Mouse (Mus musculus) CH12.LX (cell line): ENCODE data around the gene Lrtm1. TPM values are rescaled to one million over a fixed set of nuclear protein-coding genes. Genes with fewer than 3 reads are reported as not detected.

Source experiments
- DNase-seq: peaks from one replicate; pipeline ENCODE4 v3.0.0-alpha.2; 2013; ENCODE audit errors: extremely low read depth
- H3K27ac ChIP-seq: 2 replicates; pipeline ENCODE4 v1.5.1; 2012; ENCODE audit warnings: low read depth, mild to moderate bottlenecking, control low read depth, moderate library complexity; ENCODE audit not compliant: insufficient read depth
- H3K27me3 ChIP-seq: replicated peaks from 2 replicates; pipeline ENCODE3; 2012; ENCODE audit warnings: inconsistent platforms
- H3K36me3 ChIP-seq, 2 experiments: replicated peaks in 1 of 2; 2 replicates each; pipeline versions ENCODE3 to v1.6.1; 2012; ENCODE audit warnings: inconsistent platforms in 1 of 2, low read length in 1 of 2, mild to moderate bottlenecking in 1 of 2, mixed read lengths in 1 of 2, moderate library complexity in 1 of 2; ENCODE audit not compliant: control insufficient read depth in 1 of 2, insufficient read depth in 1 of 2
- H3K4me1 ChIP-seq, 2 experiments: 2 replicates each; pipeline ENCODE4 v1.6.1; 2012; ENCODE audit warnings: inconsistent platforms in 1 of 2, moderate library complexity in 1 of 2; ENCODE audit not compliant: insufficient read depth in 2 of 2, control insufficient read depth in 1 of 2
- H3K4me2 ChIP-seq: 2 replicates; pipeline ENCODE4 v1.6.1; 2012; ENCODE audit warnings: low read depth, mild to moderate bottlenecking, control low read depth; ENCODE audit not compliant: poor library complexity, insufficient read depth, severe bottlenecking
- H3K4me3 ChIP-seq, 3 experiments: fragments of 150-350 bp in 1 of 3; sonication (generic) in 1 of 3; replicated peaks in 1 of 3; 2 replicates each; pipeline versions ENCODE3 to v1.5.1; 2011 to 2012; ENCODE audit warnings: low read depth in 2 of 3, low read length in 2 of 3, mild to moderate bottlenecking in 2 of 3, moderate library complexity in 2 of 3, control low read depth in 1 of 3, improper control_type of control experiment in 1 of 3, inconsistent platforms in 1 of 3, mixed read lengths in 1 of 3; ENCODE audit not compliant: poor library complexity in 1 of 3
- H3K79me2 ChIP-seq: replicated peaks from 2 replicates; pipeline ENCODE4 v1.6.1; 2012; ENCODE audit warnings: mild to moderate bottlenecking, moderate library complexity; ENCODE audit not compliant: control insufficient read depth, poor library complexity, insufficient read depth, severe bottlenecking; ENCODE audit errors: extremely low read depth
- H3K9ac ChIP-seq: 2 replicates; pipeline ENCODE4 v1.6.1; 2012; ENCODE audit warnings: low read depth, mild to moderate bottlenecking, control low read depth, moderate library complexity; ENCODE audit not compliant: insufficient read depth
- H3K9me3 ChIP-seq: replicated peaks from 2 replicates; pipeline ENCODE3; 2012; ENCODE audit warnings: low read length, inconsistent platforms, mixed read lengths
- CHD2 ChIP-seq: IDR thresholded peaks from 2 replicates; pipeline ENCODE4 v1.6.1; 2011; ENCODE audit warnings: low read length, improper control_type of control experiment
- CTCF ChIP-seq, 2 experiments: IDR thresholded peaks in 1 of 2; conservative IDR thresholded peaks in 1 of 2; 2 replicates each; pipeline ENCODE4 v1.5.1; 2011 to 2012; ENCODE audit warnings: low read depth in 2 of 2, low read length in 2 of 2, improper control_type of control experiment in 1 of 2, inconsistent platforms in 1 of 2, mild to moderate bottlenecking in 1 of 2, moderate library complexity in 1 of 2
- E2F4 ChIP-seq: IDR thresholded peaks from 2 replicates; pipeline ENCODE4 v1.6.1; 2011; ENCODE audit warnings: low read depth, low read length, improper control_type of control experiment; ENCODE audit not compliant: insufficient replicate concordance
- ELF1 ChIP-seq: IDR thresholded peaks from 2 replicates; pipeline ENCODE4 v1.6.1; 2014; ENCODE audit warnings: low read depth, mild to moderate bottlenecking, inconsistent platforms, low read length, improper control_type of control experiment
- GABPA ChIP-seq: IDR thresholded peaks from 2 replicates; pipeline ENCODE4 v1.6.1; 2012; ENCODE audit warnings: low read depth, low read length, improper control_type of control experiment, inconsistent platforms; ENCODE audit not compliant: insufficient replicate concordance
- IRF4 ChIP-seq: IDR thresholded peaks from 2 replicates; pipeline ENCODE4 v1.6.1; 2014; ENCODE audit warnings: low read depth, mild to moderate bottlenecking, inconsistent platforms, low read length, improper control_type of control experiment
- JUN ChIP-seq: IDR thresholded peaks from 2 replicates; pipeline ENCODE4 v1.6.1; 2011; ENCODE audit warnings: low read depth, mild to moderate bottlenecking, low read length, improper control_type of control experiment, moderate library complexity; ENCODE audit not compliant: insufficient read depth
- MAX ChIP-seq: IDR thresholded peaks from 2 replicates; pipeline ENCODE4 v1.6.1; 2011; ENCODE audit warnings: low read length, improper control_type of control experiment
- MAZ ChIP-seq: IDR thresholded peaks from 2 replicates; pipeline ENCODE4 v1.6.1; 2012; ENCODE audit warnings: low read depth, mild to moderate bottlenecking, inconsistent platforms, low read length, improper control_type of control experiment, moderate library complexity
- MEF2A ChIP-seq: IDR thresholded peaks from 2 replicates; pipeline ENCODE4 v1.6.1; 2014; ENCODE audit warnings: low read depth, mild to moderate bottlenecking, inconsistent platforms, low read length, improper control_type of control experiment, borderline replicate concordance
- MYC ChIP-seq: IDR thresholded peaks from 2 replicates; pipeline ENCODE4 v1.6.1; 2011; ENCODE audit warnings: low read depth, mild to moderate bottlenecking, improper control_type of control experiment, low read length
- NELFE ChIP-seq: IDR thresholded peaks from 2 replicates; pipeline ENCODE4 v1.6.1; 2011; ENCODE audit warnings: low read depth, low read length, improper control_type of control experiment
- NRF1 ChIP-seq: IDR thresholded peaks from 2 replicates; pipeline ENCODE4 v1.6.1; 2014; ENCODE audit warnings: low read depth, mild to moderate bottlenecking, inconsistent platforms, low read length, improper control_type of control experiment, moderate library complexity
- PAX5 ChIP-seq: IDR thresholded peaks from 2 replicates; pipeline ENCODE4 v1.6.1; 2012; ENCODE audit warnings: low read length, inconsistent platforms, mixed read lengths
- POLR2A ChIP-seq: IDR thresholded peaks from 2 replicates; pipeline ENCODE4 v1.6.1; 2011; ENCODE audit warnings: low read depth, mild to moderate bottlenecking, improper control_type of control experiment, low read length
- POLR2AphosphoS2 ChIP-seq: IDR thresholded peaks from 2 replicates; pipeline ENCODE4 v1.6.1; 2011; ENCODE audit warnings: low read depth, low read length, improper control_type of control experiment
- SIN3A ChIP-seq: IDR thresholded peaks from 2 replicates; pipeline ENCODE4 v1.6.1; 2012; ENCODE audit warnings: low read length, improper control_type of control experiment, inconsistent platforms
- SMC3 ChIP-seq: IDR thresholded peaks from 2 replicates; pipeline ENCODE4 v1.6.1; 2011; ENCODE audit warnings: low read depth, low read length, improper control_type of control experiment
- TCF12 ChIP-seq: IDR thresholded peaks from 2 replicates; pipeline ENCODE4 v1.6.1; 2014; ENCODE audit warnings: low read depth, mild to moderate bottlenecking, inconsistent platforms, low read length, improper control_type of control experiment
- UBTF ChIP-seq: IDR thresholded peaks from 2 replicates; pipeline ENCODE4 v1.6.1; 2012; ENCODE audit warnings: low read depth, mild to moderate bottlenecking, inconsistent platforms, low read length, improper control_type of control experiment, moderate library complexity
- USF1 ChIP-seq: IDR thresholded peaks from 2 replicates; pipeline ENCODE4 v1.6.1; 2014; ENCODE audit warnings: low read depth, mild to moderate bottlenecking, inconsistent platforms, low read length, improper control_type of control experiment
- USF2 ChIP-seq: conservative IDR thresholded peaks from 2 replicates; pipeline ENCODE4 v1.6.1; 2011; ENCODE audit warnings: low read depth, low read length, improper control_type of control experiment
- ZC3H11A ChIP-seq: IDR thresholded peaks from 2 replicates; pipeline ENCODE4 v1.6.1; 2012; ENCODE audit warnings: low read depth, mild to moderate bottlenecking, inconsistent platforms, low read length, improper control_type of control experiment
- ZKSCAN1 ChIP-seq: IDR thresholded peaks from 2 replicates; pipeline ENCODE4 v1.6.1; 2012; ENCODE audit warnings: low read depth, inconsistent platforms, low read length, improper control_type of control experiment, borderline replicate concordance
- ZMIZ1 ChIP-seq: IDR thresholded peaks from 2 replicates; pipeline ENCODE4 v1.6.1; 2012; ENCODE audit warnings: low read depth, mild to moderate bottlenecking, inconsistent platforms, low read length, improper control_type of control experiment
- ZNF384 ChIP-seq: IDR thresholded peaks from 2 replicates; pipeline ENCODE4 v1.6.1; 2012; ENCODE audit warnings: low read depth, low read length, improper control_type of control experiment, inconsistent platforms
- dilution Hi-C: fragments of 300-500 bp; cut with MboI; formaldehyde crosslinking; loops from 2 replicates; pipeline ENCODE4 v1.14.3; 2020; ENCODE audit warnings: low sequenced_read_pairs; ENCODE audit not compliant: extremely low pct_unique_long_range_greater_than_20kb, extremely low pct_ligation_motif_present
- in situ Hi-C: fragments of 300-500 bp; cut with MboI; formaldehyde crosslinking; loops from 3 replicates; pipeline ENCODE4 v1.14.3; 2019; ENCODE audit warnings: low sequenced_read_pairs, low pct_ligation_motif_present, low pct_unique_long_range_greater_than_20kb, mixed read lengths
- polyA plus RNA-seq: library from polyadenylated mRNA; unstranded; fragments of >175 nt; gene quantifications from 2 replicates; pipeline ENCODE4 v1.2.1, GENCODE M21; 2012; ENCODE audit warnings: low read depth; ENCODE audit not compliant: insufficient read length
- total RNA-seq, 2 experiments: library from RNA; depleted of rRNA; stranded (reverse); fragments of 300-350 nt in 1 of 2; fragments of >200 nt in 1 of 2; gene quantifications; 2 replicates each; pipeline ENCODE4 v1.2.3; 2012 to 2014

Gene Lrtm1
- total and polyA plus RNA-seq, 3 experiments, result not detected

DNA sequence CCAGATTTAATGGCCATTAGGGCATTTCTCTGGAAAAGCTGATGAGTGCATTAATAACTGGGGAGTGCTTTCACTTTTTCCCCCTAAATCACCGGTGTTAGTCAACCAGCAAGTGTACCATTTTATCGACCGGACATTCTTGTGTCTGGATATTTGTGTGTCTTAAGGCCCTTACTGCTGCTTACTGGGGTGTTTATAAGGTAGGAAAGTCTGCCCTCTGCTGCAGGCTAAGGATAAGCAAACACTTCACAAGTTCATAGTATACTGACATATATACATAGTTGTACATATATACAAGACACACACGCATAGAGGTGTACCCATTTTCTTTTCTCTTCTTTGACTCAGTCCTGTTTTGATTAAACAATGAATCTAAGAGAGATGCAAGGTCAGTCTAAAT lies 55.7 kb downstream of the Lrtm1 start:
- in situ Hi-C loops, result no loop called here
- DNase-seq, result no peak
- H3K79me2 ChIP-seq, result no peaks in the 10 kb centered on the region
- no peak overlapping the region for H3K4me3 ChIP-seq
- no peaks in the 10 kb centered on the region for H3K36me3 ChIP-seq
- no peak overlapping the region for H3K4me2 ChIP-seq
- dilution Hi-C loops, result no loop called here
- no peak for TF ChIP-seq MAX
- no peaks in the 10 kb centered on the region for H3K4me1 ChIP-seq
- H3K27me3 ChIP-seq, result no peaks in the 10 kb centered on the region
- H3K9me3 ChIP-seq, result peaks cover 76% of the 10 kb centered on the region
- no peak overlapping the region for H3K27ac ChIP-seq
- no peak overlapping the region for H3K9ac ChIP-seq

DNA sequence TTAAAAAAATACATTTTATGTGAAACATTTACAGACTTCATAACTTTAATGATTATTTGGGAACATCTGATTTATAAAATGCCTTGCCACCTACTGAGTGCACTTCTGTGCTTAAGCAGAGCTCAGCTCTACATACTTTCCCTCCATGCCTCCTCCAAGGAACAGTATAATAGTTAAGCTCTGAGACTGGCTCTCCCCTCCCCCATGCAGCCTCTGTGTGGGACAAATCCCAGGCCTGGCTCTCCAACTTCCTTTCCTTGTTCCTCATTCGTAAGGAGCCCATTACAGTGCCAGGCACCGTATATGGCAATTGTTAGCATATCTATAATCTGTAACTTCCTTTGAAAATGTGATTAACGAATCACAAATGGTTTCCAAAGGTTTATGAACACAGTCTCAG lies 59.4 kb downstream of the Lrtm1 start:
- Histone ChIP-seq H3K27me3 (no peaks in the 10 kb centered on the region), H3K9me3 (peaks cover 79% of the 10 kb centered on the region), H3K9ac (no peak overlapping the region), H3K4me1 (no peaks in the 10 kb centered on the region), H3K36me3 (no peaks in the 10 kb centered on the region), H3K4me3 (no peak overlapping the region), H3K79me2 (no peaks in the 10 kb centered on the region), H3K27ac (no peak overlapping the region), H3K4me2 (no peak overlapping the region)
- DNase-seq, result no peak
- in situ Hi-C loops (loop anchor here (25.0 kb wide), 1 partner anchor 1265 kb away; no protein-coding TSS in a partner anchor), dilution Hi-C loops (no loop called here)
- TF ChIP-seq SMC3 (no peak), PAX5 (no peak), POLR2AphosphoS2 (no peak), MAX (no peak), CHD2 (no peak), CTCF (conservative IDR thresholded peaks at IDR 0.05 in 1 of 2, IDR thresholded peaks at IDR 0.05 in 1 of 2; ENCODE audit: low read depth in 2 of 2, low read length in 2 of 2) (no peak), SIN3A (no peak), MAZ (no peak), NRF1 (no peak), ELF1 (no peak), ZKSCAN1 (no peak), UBTF (no peak), ZNF384 (no peak), JUN (no peak), ZC3H11A (no peak)

DNA sequence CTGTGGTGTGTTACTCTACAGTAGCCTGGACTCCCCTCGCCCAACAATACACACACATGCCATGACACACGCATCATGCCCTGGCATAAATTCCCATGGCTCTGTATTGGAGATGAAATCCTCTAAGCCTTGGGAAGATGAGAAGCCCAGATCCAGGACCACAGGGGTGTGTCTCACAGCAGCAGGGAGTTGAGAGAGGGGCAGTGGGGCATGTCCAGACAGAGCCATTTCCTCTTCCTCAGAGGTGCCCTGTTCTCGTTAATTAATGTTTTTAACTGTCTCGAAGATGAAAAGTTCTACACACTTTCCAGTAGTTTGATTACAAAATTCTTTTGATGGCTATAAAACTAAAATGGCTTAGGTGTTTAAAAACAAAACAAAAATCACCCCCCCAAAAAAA lies 62.2 kb downstream of the Lrtm1 start:
- H3K79me2 ChIP-seq, result no peaks in the 10 kb centered on the region
- H3K9ac ChIP-seq, result no peak overlapping the region
- peaks cover 74% of the 10 kb centered on the region for H3K9me3 ChIP-seq
- TF ChIP-seq E2F4 (no peak), MYC (no peak), USF1 (no peak), ZMIZ1 (no peak), USF2 (no peak), MEF2A (no peak), POLR2A (no peak), PAX5 (no peak), POLR2AphosphoS2 (no peak), ZKSCAN1 (no peak), GABPA (no peak), MAZ (no peak), NELFE (no peak), TCF12 (no peak), IRF4 (no peak)
- H3K27me3 ChIP-seq, result no peaks in the 10 kb centered on the region
- no peaks in the 10 kb centered on the region for H3K4me1 ChIP-seq
- dilution Hi-C loops (no loop called here), in situ Hi-C loops (loop anchor here (25.0 kb wide), 1 partner anchor 1268 kb away; no protein-coding TSS in a partner anchor)
- no peak overlapping the region for H3K4me2 ChIP-seq
- H3K27ac ChIP-seq, result no peak overlapping the region
- no peaks in the 10 kb centered on the region for H3K36me3 ChIP-seq
- DNase-seq, result no peak
- H3K4me3 ChIP-seq, result no peak overlapping the region
